Mouse (Mus musculus): ENCODE results near the gene Man2b2. TPM values are rescaled to one million over a fixed set of nuclear protein-coding genes. Genes with fewer than 3 reads are reported as not detected.
A peak's percentile ranks its signal among the peaks of the same experiment; 100 is the strongest.

Gene Man2b2
- 30.3 and 30.5 TPM in 2 replicates for polyA plus RNA-seq (2012; rRNA removed)

- DNase-seq (ENCODE audit: extremely low spot score in 1 of 2, low spot score in 1 of 2) = peak; percentile 76 to 94
Observed at GRCm38 (mm10) chr5:36829913-36830879, at the start of gene Man2b2. Gene Man2b2, minus strand, starts transcription at chr5:36830653.

GRCm38 (mm10) chr5:36878801-36879200 lies 48.3 kb upstream of the Man2b2 start:
- DNase-seq (ENCODE audit: extremely low spot score in 1 of 2, low spot score in 1 of 2) = no peak

GRCm38 (mm10) chr5:36877641-36878040 lies 47.2 kb upstream of the Man2b2 start:
- DNase-seq (ENCODE audit: extremely low spot score in 1 of 2, low spot score in 1 of 2) = no peak

- no peak for DNase-seq (ENCODE audit: extremely low spot score in 1 of 2, low spot score in 1 of 2)
Observed at GRCm38 (mm10) chr5:36876777-36877396, 46.4 kb upstream of the Man2b2 start.

GRCm38 (mm10) chr5:36875956-36876355 lies 45.5 kb upstream of the Man2b2 start:
- no peak for DNase-seq (ENCODE audit: extremely low spot score in 1 of 2, low spot score in 1 of 2)

GRCm38 (mm10) chr5:36870916-36871315 lies 40.5 kb upstream of the Man2b2 start:
- DNase-seq (ENCODE audit: extremely low spot score in 1 of 2, low spot score in 1 of 2) = no peak

- DNase-seq (ENCODE audit: extremely low spot score in 1 of 2, low spot score in 1 of 2) = peak in 1 of 2 experiments; percentile 85
Observed at GRCm38 (mm10) chr5:36869578-36870236, 39.3 kb upstream of the Man2b2 start.

- DNase-seq (ENCODE audit: extremely low spot score in 1 of 2, low spot score in 1 of 2) = no peak
Observed at GRCm38 (mm10) chr5:36869186-36869577, 38.7 kb upstream of the Man2b2 start.

- peak in 1 of 2 experiments; percentile 67 for DNase-seq (ENCODE audit: extremely low spot score in 1 of 2, low spot score in 1 of 2)
Observed at GRCm38 (mm10) chr5:36868266-36869090, 38.0 kb upstream of the Man2b2 start, which contains the start of gene Ppp2r2c. Gene Ppp2r2c, plus strand, starts transcription at chr5:36868513.

- no peak for DNase-seq (ENCODE audit: extremely low spot score in 1 of 2, low spot score in 1 of 2)
Observed at GRCm38 (mm10) chr5:36867561-36867960, 37.1 kb upstream of the Man2b2 start.

- DNase-seq (ENCODE audit: extremely low spot score in 1 of 2, low spot score in 1 of 2) = no peak
Observed at GRCm38 (mm10) chr5:36866701-36867250, 36.3 kb upstream of the Man2b2 start.

- no peak for DNase-seq (ENCODE audit: extremely low spot score in 1 of 2, low spot score in 1 of 2)
Observed at GRCm38 (mm10) chr5:36861084-36861483, 30.6 kb upstream of the Man2b2 start.

- no peak for DNase-seq (ENCODE audit: extremely low spot score in 1 of 2, low spot score in 1 of 2)
Observed at GRCm38 (mm10) chr5:36857546-36857945, 27.1 kb upstream of the Man2b2 start.

- no peak for DNase-seq (ENCODE audit: extremely low spot score in 1 of 2, low spot score in 1 of 2)
Observed at GRCm38 (mm10) chr5:36856529-36856928, 26.1 kb upstream of the Man2b2 start.

GRCm38 (mm10) chr5:36855180-36855579 lies 24.7 kb upstream of the Man2b2 start:
- DNase-seq (ENCODE audit: extremely low spot score in 1 of 2, low spot score in 1 of 2) = no peak

GRCm38 (mm10) chr5:36851572-36851971 lies 21.1 kb upstream of the Man2b2 start:
- DNase-seq (ENCODE audit: extremely low spot score in 1 of 2, low spot score in 1 of 2) = no peak

- DNase-seq (ENCODE audit: extremely low spot score in 1 of 2, low spot score in 1 of 2) = peak; percentile 51 to 67
Observed at GRCm38 (mm10) chr5:36844490-36844889, 14.0 kb upstream of the Man2b2 start.

GRCm38 (mm10) chr5:36841701-36842100 lies 11.2 kb upstream of the Man2b2 start:
- DNase-seq (ENCODE audit: extremely low spot score in 1 of 2, low spot score in 1 of 2) = peak in 1 of 2 experiments; percentile 42

- no peak for DNase-seq (ENCODE audit: extremely low spot score in 1 of 2, low spot score in 1 of 2)
Observed at GRCm38 (mm10) chr5:36840092-36840491, 9.6 kb upstream of the Man2b2 start.

GRCm38 (mm10) chr5:36839602-36840001 lies 9.1 kb upstream of the Man2b2 start:
- no peak for DNase-seq (ENCODE audit: extremely low spot score in 1 of 2, low spot score in 1 of 2)

Data from frontal cortex, adult 2 months (tissue).